Mouse (Mus musculus) ES-E14 (cell line): ENCODE data around the gene Myo10.

Experiments
- CHD2 ChIP-seq: IDR thresholded peaks from 2 replicates; pipeline ENCODE4 v1.6.1; 2014; ENCODE audit warnings: mild to moderate bottlenecking, low read depth, low read length, inconsistent platforms
- ZC3H11A ChIP-seq: IDR thresholded peaks from 2 replicates; pipeline ENCODE4 v1.6.1; 2012; ENCODE audit warnings: low read depth, mild to moderate bottlenecking, inconsistent platforms, low read length, borderline replicate concordance
- ZNF384 ChIP-seq: IDR thresholded peaks from 2 replicates; pipeline ENCODE4 v1.6.1; 2012; ENCODE audit warnings: low read depth, low read length, inconsistent platforms

GRCm38 (mm10) chr15:25821981-25822380 lies 199.7 kb downstream of the Myo10 start:
- TF ChIP-seq ZC3H11A (no peak), CHD2 (no peak), ZNF384 (no peak)
